Mouse (Mus musculus): ENCODE data around the gene Pcbp1. TPM values are rescaled to one million over a fixed set of nuclear protein-coding genes. Genes with fewer than 3 reads are reported as not detected.

Pcbp1 gene
- polyA plus RNA-seq, 1 experiment from 2014 or later, result 588 TPM

DNA sequence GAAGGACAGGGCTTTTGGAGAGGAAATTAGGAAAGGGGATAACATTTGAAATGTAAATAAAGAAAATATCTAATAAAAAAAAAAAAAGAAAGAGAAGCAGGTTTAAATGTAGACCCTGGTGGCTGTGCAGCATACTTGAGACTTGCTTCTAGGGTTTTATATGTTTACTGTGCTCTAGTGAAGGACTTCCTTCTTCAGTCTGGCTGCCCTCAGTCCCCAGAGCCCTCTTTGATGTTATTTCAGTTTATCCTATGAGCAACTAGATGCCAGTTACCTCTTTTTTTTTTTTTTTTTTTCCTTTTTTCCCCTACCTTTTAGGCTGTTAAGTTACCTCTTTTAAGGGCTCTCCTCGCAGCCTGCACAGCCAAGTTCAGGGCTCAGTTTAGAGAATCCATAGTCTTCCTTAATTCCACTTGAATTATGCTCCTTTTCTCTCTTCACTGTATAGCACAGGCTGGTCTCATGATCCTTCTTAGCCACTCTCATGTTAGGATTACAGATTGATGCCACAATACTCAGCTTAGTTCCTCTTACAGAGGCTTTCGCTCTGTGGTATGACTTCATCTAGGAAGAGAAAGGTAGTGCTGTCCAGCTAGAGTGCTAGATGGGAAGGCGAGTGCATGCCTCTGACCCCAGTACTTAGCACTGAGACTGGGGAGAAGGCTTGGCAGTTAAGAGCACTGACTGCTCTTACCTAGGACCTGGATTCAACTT, 30.4 kb upstream of the Pcbp1 start:
- H3K4me3 ChIP-seq (ENCODE audit: low read depth, low read length), result no peak overlapping the region
- no peaks in the 10 kb centered on the region for H3K9me3 ChIP-seq (ENCODE audit: low read depth, low read length)
- ATAC-seq (ENCODE audit: insufficient read depth) (no peak), DNase-seq (peak; percentile 18)
- no peak overlapping the region for H3K27ac ChIP-seq (ENCODE audit: low read depth)
- 84% methylated on average over 3 of the region's 3 CpGs for WGBS
- no peaks in the 10 kb centered on the region for H3K27me3 ChIP-seq (ENCODE audit: insufficient read depth, low read length)
- no peak overlapping the region for H3K4me2 ChIP-seq
- no peak for TF ChIP-seq CTCF (IDR thresholded peaks at IDR 0.05; ENCODE audit: low read depth)
- H3K36me3 ChIP-seq (ENCODE audit: insufficient read depth), result peaks cover 31% of the 10 kb centered on the region
- H3K9ac ChIP-seq, result no peak overlapping the region
- no peaks in the 10 kb centered on the region for H3K4me1 ChIP-seq (ENCODE audit: insufficient read depth)

DNA sequence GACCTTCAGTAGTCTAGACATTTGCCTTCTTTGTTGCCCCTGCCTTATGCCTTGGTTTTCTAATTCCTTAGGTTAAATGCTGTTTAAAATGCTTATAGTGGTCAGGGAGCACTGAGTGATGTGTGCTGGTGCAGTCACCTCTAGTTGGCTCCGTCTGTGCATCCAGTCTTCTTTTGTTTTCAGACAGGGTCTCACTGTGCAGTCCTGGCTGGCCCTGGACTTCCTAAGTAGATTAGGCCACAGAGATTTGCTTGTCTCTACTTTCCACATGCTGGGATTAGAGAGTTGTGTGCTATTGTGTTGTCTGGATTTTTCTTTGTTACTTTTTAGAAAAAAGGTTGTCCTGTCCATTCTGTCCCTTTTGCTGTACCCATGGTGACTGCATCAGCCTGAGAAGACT, 24.5 kb upstream of the Pcbp1 start:
- Histone ChIP-seq H3K9me3 (ENCODE audit: low read depth, low read length) (no peaks in the 10 kb centered on the region), H3K4me2 (no peak overlapping the region), H3K4me1 (ENCODE audit: insufficient read depth) (no peaks in the 10 kb centered on the region), H3K4me3 (ENCODE audit: low read depth, low read length) (no peak overlapping the region), H3K27ac (ENCODE audit: low read depth) (no peak overlapping the region), H3K36me3 (ENCODE audit: insufficient read depth) (peaks cover 39% of the 10 kb centered on the region), H3K9ac (no peak overlapping the region), H3K27me3 (ENCODE audit: insufficient read depth, low read length) (no peaks in the 10 kb centered on the region)
- WGBS, result 81% methylated on average over 1 of the region's 1 CpGs
- no peak for ATAC-seq (ENCODE audit: insufficient read depth)
- no peak for TF ChIP-seq CTCF (IDR thresholded peaks at IDR 0.05; ENCODE audit: low read depth)
- no peak for DNase-seq

DNA sequence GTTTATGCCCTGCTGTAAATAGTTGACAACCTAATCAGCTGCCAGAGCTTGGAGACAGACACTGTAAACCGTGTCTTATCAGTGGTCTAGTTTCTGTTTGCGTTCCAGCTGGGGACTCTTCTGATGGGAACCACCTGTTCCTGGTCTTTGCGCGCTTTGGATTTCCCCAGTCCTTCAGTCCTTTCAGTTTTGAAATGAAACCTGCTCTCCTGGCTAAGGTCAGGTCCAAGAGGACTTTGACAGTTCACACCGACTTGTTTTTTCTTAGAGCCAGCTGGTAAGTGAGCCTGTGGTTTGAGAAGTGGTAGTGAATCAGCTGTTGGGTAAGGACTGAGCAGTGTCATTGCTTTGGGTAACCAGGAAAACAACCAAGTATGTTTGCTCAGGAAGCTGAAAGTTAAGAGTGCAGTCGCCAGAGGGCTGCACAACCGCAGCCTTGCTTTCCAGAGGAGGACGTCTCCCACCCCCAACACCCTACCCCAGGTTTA, 21.8 kb upstream of the Pcbp1 start:
- Histone ChIP-seq H3K9me3 (ENCODE audit: low read depth, low read length) (no peaks in the 10 kb centered on the region), H3K27ac (ENCODE audit: low read depth) (peak overlapping the region; percentile 5; the same call in 1 of the 2 replicates), H3K4me3 (ENCODE audit: low read depth, low read length) (no peak overlapping the region), H3K27me3 (ENCODE audit: insufficient read depth, low read length) (no peaks in the 10 kb centered on the region), H3K36me3 (ENCODE audit: insufficient read depth) (peaks cover 46% of the 10 kb centered on the region), H3K4me1 (ENCODE audit: insufficient read depth) (no peaks in the 10 kb centered on the region), H3K4me2 (no peak overlapping the region), H3K9ac (peak overlapping the region; percentile 20; the same call in 1 of the 2 replicates)
- peak; percentile 94 for ATAC-seq (ENCODE audit: insufficient read depth)
- TF ChIP-seq CTCF (IDR thresholded peaks at IDR 0.05; ENCODE audit: low read depth), result peak; percentile 39
- peak; percentile 77 for DNase-seq
- 28% methylated on average over 8 of the region's 8 CpGs for WGBS

DNA sequence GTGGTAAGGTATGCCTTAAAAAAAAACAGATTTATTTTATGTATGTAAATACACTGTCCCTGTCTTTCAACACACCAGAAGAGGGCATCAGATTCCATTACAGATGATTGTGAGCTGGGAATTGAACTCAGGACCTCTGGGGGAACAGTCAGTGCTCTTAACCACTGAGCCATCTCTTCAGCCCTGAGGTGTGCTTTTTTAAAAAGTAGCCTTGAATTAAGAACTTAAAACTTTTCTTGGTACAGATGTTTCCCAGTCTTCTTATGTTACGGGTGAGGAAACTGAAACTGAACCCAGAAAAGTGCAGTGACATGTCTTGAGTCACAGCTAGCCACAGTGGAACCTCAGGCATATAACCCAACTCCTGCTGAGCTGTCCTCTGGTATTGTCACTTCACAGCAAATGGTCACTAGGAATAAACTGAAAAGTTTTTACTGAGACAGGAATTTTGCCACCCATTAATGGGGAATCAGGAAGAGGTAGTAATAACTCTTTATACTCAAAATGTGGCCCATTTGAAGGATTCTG, 21.2 kb upstream of the Pcbp1 start:
- H3K9me3 ChIP-seq (ENCODE audit: low read depth, low read length), result no peaks in the 10 kb centered on the region
- 64% methylated on average over 1 of the region's 1 CpGs for WGBS
- peak overlapping the region; percentile 54 for H3K27ac ChIP-seq (ENCODE audit: low read depth)
- H3K9ac ChIP-seq, result 0 out of 2 replicates have a peak overlapping the region, but pooled peaks have one; percentile 20
- no peak for TF ChIP-seq CTCF (IDR thresholded peaks at IDR 0.05; ENCODE audit: low read depth)
- H3K4me3 ChIP-seq (ENCODE audit: low read depth, low read length), result no peak overlapping the region
- no peak for DNase-seq
- H3K4me1 ChIP-seq (ENCODE audit: insufficient read depth), result no peaks in the 10 kb centered on the region
- no peak for ATAC-seq (ENCODE audit: insufficient read depth)
- peaks cover 42% of the 10 kb centered on the region for H3K36me3 ChIP-seq (ENCODE audit: insufficient read depth)
- H3K4me2 ChIP-seq, result no peak overlapping the region
- no peaks in the 10 kb centered on the region for H3K27me3 ChIP-seq (ENCODE audit: insufficient read depth, low read length)

DNA sequence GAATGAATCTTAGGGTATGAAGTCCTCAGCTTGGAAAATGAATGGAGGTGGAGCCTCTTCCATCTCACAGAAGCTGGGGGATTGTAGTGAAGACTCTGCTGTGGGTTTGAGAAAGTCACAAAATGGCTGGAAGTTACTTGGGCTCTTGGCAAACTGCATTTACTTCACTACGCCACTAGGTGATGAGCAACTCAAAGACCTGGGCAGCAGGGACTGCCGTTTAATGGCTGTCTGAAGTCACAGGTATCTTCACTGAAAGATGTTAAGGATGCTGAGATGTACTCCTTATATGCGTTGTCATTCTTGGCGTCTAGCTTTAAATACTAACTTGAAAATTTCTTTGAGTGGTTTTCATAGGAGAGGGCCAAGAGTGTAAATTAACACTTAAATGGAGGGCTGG, 19.1 kb upstream of the Pcbp1 start:
- Histone ChIP-seq H3K4me3 (ENCODE audit: low read depth, low read length) (no peak overlapping the region), H3K36me3 (ENCODE audit: insufficient read depth) (peaks cover 40% of the 10 kb centered on the region), H3K27ac (ENCODE audit: low read depth) (no peak overlapping the region), H3K4me2 (no peak overlapping the region), H3K27me3 (ENCODE audit: insufficient read depth, low read length) (no peaks in the 10 kb centered on the region), H3K9me3 (ENCODE audit: low read depth, low read length) (no peaks in the 10 kb centered on the region), H3K9ac (no peak overlapping the region), H3K4me1 (ENCODE audit: insufficient read depth) (no peaks in the 10 kb centered on the region)
- ATAC-seq (ENCODE audit: insufficient read depth), result no peak
- TF ChIP-seq CTCF (IDR thresholded peaks at IDR 0.05; ENCODE audit: low read depth), result peak; percentile 87
- DNase-seq, result peak; percentile 70
- 45% methylated on average over 4 of the region's 4 CpGs for WGBS

DNA sequence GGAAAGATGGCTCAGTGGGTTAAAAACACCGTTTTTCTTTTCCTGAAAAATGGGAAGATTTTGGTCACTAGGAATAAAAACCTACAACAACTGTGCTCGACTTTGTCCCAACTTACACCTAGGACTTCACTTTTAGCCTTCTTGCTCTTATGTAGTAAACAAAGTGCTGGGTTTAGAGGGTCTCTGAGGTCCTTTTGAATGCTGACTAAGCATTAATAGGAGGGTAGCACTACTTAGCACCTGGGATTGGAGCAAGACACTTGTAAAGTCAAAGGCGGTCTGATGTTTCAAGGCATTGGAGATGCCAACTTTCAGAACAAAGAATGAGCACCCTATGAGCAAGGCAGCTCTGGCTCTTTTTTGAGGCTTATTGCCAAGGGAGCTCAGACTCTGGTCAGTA, 17.7 kb upstream of the Pcbp1 start:
- Histone ChIP-seq H3K9ac (no peak overlapping the region), H3K9me3 (ENCODE audit: low read depth, low read length) (no peaks in the 10 kb centered on the region), H3K27me3 (ENCODE audit: insufficient read depth, low read length) (no peaks in the 10 kb centered on the region), H3K4me2 (no peak overlapping the region), H3K4me1 (ENCODE audit: insufficient read depth) (no peaks in the 10 kb centered on the region), H3K27ac (ENCODE audit: low read depth) (no peak overlapping the region), H3K36me3 (ENCODE audit: insufficient read depth) (peaks cover 36% of the 10 kb centered on the region), H3K4me3 (ENCODE audit: low read depth, low read length) (no peak overlapping the region)
- TF ChIP-seq CTCF (IDR thresholded peaks at IDR 0.05; ENCODE audit: low read depth), result no peak
- ATAC-seq (ENCODE audit: insufficient read depth) (no peak), DNase-seq (no peak)
- WGBS, result 84% methylated on average over 3 of the region's 3 CpGs

DNA sequence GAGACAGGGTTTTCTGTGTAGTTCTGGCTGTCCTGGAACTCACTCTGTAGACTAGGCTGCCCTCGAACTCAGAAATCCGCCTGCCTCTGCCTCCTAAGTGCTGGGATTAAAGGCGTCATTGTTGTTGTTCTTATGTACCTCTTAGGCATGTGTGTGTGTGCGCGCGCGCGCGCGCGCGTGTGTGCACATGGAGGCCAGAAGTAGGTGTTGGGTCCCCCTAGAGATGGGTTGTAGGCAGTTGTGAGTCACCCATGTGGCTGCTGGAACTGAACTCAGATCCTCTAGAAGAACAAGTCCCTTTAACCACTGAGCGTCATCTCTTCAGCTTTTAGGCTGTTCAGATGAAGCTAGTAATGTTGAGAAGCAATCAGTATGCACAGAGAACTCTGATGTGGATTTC, 16.9 kb upstream of the Pcbp1 start:
- no peak for ATAC-seq (ENCODE audit: insufficient read depth)

More for the DNA sequence above, 16.9 kb upstream of the Pcbp1 start:
- H3K9me3 ChIP-seq (ENCODE audit: low read depth, low read length), result no peaks in the 10 kb centered on the region
- H3K27me3 ChIP-seq (ENCODE audit: insufficient read depth, low read length), result no peaks in the 10 kb centered on the region
- peaks cover 39% of the 10 kb centered on the region for H3K36me3 ChIP-seq (ENCODE audit: insufficient read depth)
- no peaks in the 10 kb centered on the region for H3K4me1 ChIP-seq (ENCODE audit: insufficient read depth)
- H3K4me2 ChIP-seq, result no peak overlapping the region
- no peak for DNase-seq
- no peak overlapping the region for H3K27ac ChIP-seq (ENCODE audit: low read depth)
- 96% methylated on average over 13 of the region's 13 CpGs for WGBS
- no peak overlapping the region for H3K4me3 ChIP-seq (ENCODE audit: low read depth, low read length)
- no peak overlapping the region for H3K9ac ChIP-seq
- no peak for TF ChIP-seq CTCF (IDR thresholded peaks at IDR 0.05; ENCODE audit: low read depth)

Data from lung, embryonic 14.5 days (tissue).